Mouse (Mus musculus) hindlimb bud, embryonic 11.5 days (tissue): ENCODE measurements around the gene Usp17ld.
"Not testable (repeated sequence)": the region's sequence is repeated elsewhere in the genome, so short reads cannot be mapped to it uniquely, and the experiment has no call there.

Experiments used
- DNase-seq: peaks from one replicate; pipeline ENCODE4 v3.0.0-alpha.2; 2012; ENCODE audit warnings: low read depth, low spot score; ENCODE audit errors: extremely low spot score

The Usp17ld gene

DNA sequence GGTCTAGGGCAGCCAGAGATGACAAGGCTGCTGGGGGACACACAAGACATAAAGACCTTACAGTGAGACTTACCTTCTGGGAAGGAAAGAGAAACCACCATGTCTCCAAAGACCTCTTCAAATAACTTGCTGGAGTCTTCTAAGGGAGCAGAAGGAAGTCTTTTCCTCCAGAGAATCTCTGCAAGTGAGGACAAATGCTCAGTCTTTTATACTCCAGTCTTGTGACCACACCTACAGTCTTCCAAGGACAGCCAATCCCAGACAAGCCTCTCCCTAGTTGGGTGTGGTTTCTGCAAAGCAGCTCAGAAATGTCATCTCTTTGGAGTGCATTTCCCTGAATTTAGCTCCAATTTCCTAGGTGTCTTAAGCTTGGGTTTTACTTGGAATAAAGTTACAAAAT is at the start of gene Usp17ld:
TSS of gene Usp17ld (minus strand) at position 101 of the 400 bp plus-strand sequence.
- DNase-seq = not testable (repeated sequence)

DNA sequence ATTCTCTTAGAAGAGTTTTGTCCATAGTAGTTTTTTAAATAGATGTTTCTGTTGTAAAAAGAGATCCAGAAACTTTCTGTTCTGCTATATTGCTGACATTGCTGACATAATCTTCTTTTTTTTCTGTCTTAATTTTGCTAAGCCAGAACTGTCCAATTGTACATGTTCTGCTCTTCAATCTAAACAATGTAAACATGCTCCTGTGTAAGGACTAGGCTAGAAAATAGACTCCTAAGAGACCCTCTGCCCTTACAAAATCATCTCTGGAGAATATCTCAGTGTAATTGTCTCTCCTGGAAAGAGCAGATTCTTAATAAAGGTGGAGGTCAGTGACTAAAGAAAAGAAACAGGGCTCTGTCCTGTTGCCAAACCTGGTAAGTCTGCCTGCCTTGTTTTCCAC is 35.6 kb downstream of the Usp17ld start, which contains the start of gene Olfr594:
TSS of gene Olfr594 (plus strand) at position 301 of the 400 bp plus-strand sequence.
- DNase-seq = no peak

- DNase-seq = not testable (repeated sequence)
Measured at GRCm38 (mm10) chr7:103212050-103212449, 40.3 kb downstream of the Usp17ld start.

GRCm38 (mm10) chr7:103211562-103211961 is 40.7 kb downstream of the Usp17ld start, which contains the start of gene Olfr593:
Gene Olfr593 (plus strand): TSS chr7:103211862.
- DNase-seq = no peak
